Mouse (Mus musculus) heart, adult 2 months (tissue): ENCODE measurements around the gene Tmub2. TPM values are rescaled to one million over a fixed set of nuclear protein-coding genes. Genes with fewer than 3 reads are reported as not detected.

Experiments
- DNase-seq, 2 experiments: peaks; one replicate each; pipeline ENCODE4 v3.0.0; 2021
- H3K27ac ChIP-seq: fragments of 200-600 bp; 2 replicates; pipeline ENCODE4 v1.8.1; 2022
- H3K27me3 ChIP-seq: fragments of 200-500 bp; 2 replicates; pipeline ENCODE4 v1.6.1; 2012; ENCODE audit warnings: mild to moderate bottlenecking, low read length, inconsistent platforms, mixed read lengths; ENCODE audit not compliant: control insufficient read depth, insufficient read depth
- H3K36me3 ChIP-seq: fragments of 200-500 bp; 2 replicates; pipeline ENCODE4 v1.6.1; 2012; ENCODE audit warnings: low read length, inconsistent platforms; ENCODE audit not compliant: control insufficient read depth, insufficient read depth
- H3K4me1 ChIP-seq: fragments of 200-500 bp; 2 replicates; pipeline ENCODE4 v1.6.1; 2011; ENCODE audit warnings: low read length; ENCODE audit not compliant: control insufficient read depth, insufficient read depth
- H3K4me3 ChIP-seq: fragments of 200-600 bp; 2 replicates; pipeline ENCODE4 v1.8.1; 2022
- H3K79me2 ChIP-seq: fragments of 200-500 bp; replicated peaks from 2 replicates; pipeline ENCODE4 v1.6.1; 2012; ENCODE audit warnings: mild to moderate bottlenecking, inconsistent platforms, low read length, moderate library complexity, mixed read lengths; ENCODE audit not compliant: control insufficient read depth, insufficient read depth
- H3K9ac ChIP-seq: fragments of 200-500 bp; 2 replicates; pipeline ENCODE4 v1.6.1; 2012; ENCODE audit warnings: low read depth, mild to moderate bottlenecking, control low read depth, inconsistent platforms, low read length, mixed read lengths
- CTCF ChIP-seq: fragments of 200-600 bp; IDR thresholded peaks from 2 replicates; pipeline ENCODE4 v1.8.1; 2022; ENCODE audit warnings: antibody characterized with exemption, mild to moderate bottlenecking, moderate library complexity
- EP300 ChIP-seq: fragments of 200-500 bp; IDR thresholded peaks from 2 replicates; pipeline ENCODE4 v1.6.1; 2011; ENCODE audit warnings: low read depth, low read length, control low read depth; ENCODE audit not compliant: insufficient read depth
- POLR2A ChIP-seq: fragments of 200-500 bp; IDR thresholded peaks from 2 replicates; pipeline ENCODE4 v1.6.1; 2011; ENCODE audit warnings: mild to moderate bottlenecking, low read depth, low read length, control low read depth; ENCODE audit not compliant: insufficient read depth
- WGBS: fragments of 180-500 bp; shearing (Covaris S2); methylation state at CpG from one replicate; pipeline ENCODE4 v1.1.7; 2018; 5-methylcytosine and 5-hydroxymethylcytosine counted together
- intact Hi-C: fragments of 180-260 bp; cut with DNase I; formaldehyde crosslinking; loops from one replicate; pipeline ENCODE4 v1.15.1; 2025
- polyA plus RNA-seq: library from polyadenylated mRNA; depleted of rRNA; stranded (reverse); fragments of >200 nt; gene quantifications from 2 replicates; pipeline ENCODE4 v1.2.3, GENCODE M21; 2012
- total RNA-seq, 2 experiments: library from RNA; stranded (reverse); gene quantifications; 2 replicates each; pipeline ENCODE4 v1.2.3; 2021

Gene Tmub2
- total and polyA plus RNA-seq, 3 experiments, result 22.9 to 32.8 (median 26.2) TPM

DNA sequence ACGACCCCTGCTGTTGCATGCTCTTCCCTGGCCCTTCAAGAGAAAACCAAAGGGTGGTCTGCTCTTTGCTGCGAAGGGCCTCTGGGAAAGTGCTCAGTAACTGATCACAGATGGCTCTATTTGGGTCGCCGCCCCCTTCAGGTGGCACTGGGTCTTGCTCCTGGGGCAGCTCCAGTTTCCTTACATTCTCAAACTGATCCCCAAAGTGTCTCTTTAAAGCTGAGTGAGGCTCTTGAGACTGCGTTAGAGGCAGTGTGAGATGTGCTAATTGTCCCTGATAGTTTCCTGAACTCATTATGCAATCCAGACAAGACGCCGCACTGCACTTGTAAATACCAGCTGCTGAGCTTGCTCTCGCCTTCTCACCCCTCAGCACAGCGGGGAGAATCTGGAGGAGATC lies 27.2 kb upstream of the Tmub2 start:
- Histone ChIP-seq H3K9ac (no peak overlapping the region), H3K36me3 (no peaks in the 10 kb centered on the region), H3K4me3 (no peak overlapping the region), H3K4me1 (peaks cover 3% of the 10 kb centered on the region; the same call in 1 of the 2 replicates), H3K79me2 (no peaks in the 10 kb centered on the region), H3K27me3 (no peaks in the 10 kb centered on the region), H3K27ac (no peak overlapping the region)
- TF ChIP-seq CTCF, result peak; percentile 47
- TF ChIP-seq POLR2A, result no peak
- 61% methylated on average over 9 of the region's 9 CpGs for WGBS
- no peak for DNase-seq
- intact Hi-C loops, result no loop called here

DNA sequence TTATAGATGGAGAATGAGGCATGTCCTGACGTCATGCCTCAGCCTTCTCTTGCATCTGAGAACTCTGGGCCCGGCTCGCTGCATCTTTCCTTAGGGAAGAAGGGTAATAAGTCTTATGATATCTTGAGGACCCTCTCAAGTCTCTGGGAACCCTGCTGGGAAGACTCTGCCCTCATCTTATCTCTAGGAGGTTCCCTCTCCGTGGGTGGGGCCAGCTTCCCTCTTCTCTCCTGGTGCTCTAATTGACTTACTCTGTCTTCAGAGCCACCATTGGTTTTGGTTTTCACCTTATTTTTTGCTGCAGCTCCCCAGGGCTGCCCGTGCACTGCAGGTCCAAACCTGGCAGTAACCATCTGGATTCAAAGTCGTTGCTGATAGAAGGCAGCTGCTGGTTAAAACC lies 26.6 kb upstream of the Tmub2 start:
- intact Hi-C loops, result no loop called here

GRCm38 (mm10) chr11:102258521-102258920 lies 26.2 kb upstream of the Tmub2 start:
- intact Hi-C loops, result no loop called here
- Histone ChIP-seq H3K36me3 (no peaks in the 10 kb centered on the region), H3K79me2 (no peaks in the 10 kb centered on the region), H3K27me3 (no peaks in the 10 kb centered on the region), H3K4me1 (peaks cover 3% of the 10 kb centered on the region; the same call in 1 of the 2 replicates), H3K27ac (no peak overlapping the region), H3K4me3 (no peak overlapping the region), H3K9ac (no peak overlapping the region)
- TF ChIP-seq CTCF, result peak; percentile 43
- TF ChIP-seq POLR2A, result no peak
- no peak for TF ChIP-seq EP300
- DNase-seq, result no peak
- 92% methylated on average over 3 of the region's 3 CpGs for WGBS

More for the DNA sequence above, 26.6 kb upstream of the Tmub2 start:
- 75% methylated on average over 6 of the region's 6 CpGs for WGBS
- H3K79me2 ChIP-seq, result no peaks in the 10 kb centered on the region
- H3K4me3 ChIP-seq, result no peak overlapping the region
- DNase-seq, result no peak
- TF ChIP-seq CTCF (no peak), POLR2A (no peak), EP300 (no peak)
- H3K27ac ChIP-seq, result no peak overlapping the region
- peaks cover 3% of the 10 kb centered on the region; the same call in 1 of the 2 replicates for H3K4me1 ChIP-seq
- no peaks in the 10 kb centered on the region for H3K36me3 ChIP-seq
- H3K27me3 ChIP-seq, result no peaks in the 10 kb centered on the region
- H3K9ac ChIP-seq, result no peak overlapping the region

DNA sequence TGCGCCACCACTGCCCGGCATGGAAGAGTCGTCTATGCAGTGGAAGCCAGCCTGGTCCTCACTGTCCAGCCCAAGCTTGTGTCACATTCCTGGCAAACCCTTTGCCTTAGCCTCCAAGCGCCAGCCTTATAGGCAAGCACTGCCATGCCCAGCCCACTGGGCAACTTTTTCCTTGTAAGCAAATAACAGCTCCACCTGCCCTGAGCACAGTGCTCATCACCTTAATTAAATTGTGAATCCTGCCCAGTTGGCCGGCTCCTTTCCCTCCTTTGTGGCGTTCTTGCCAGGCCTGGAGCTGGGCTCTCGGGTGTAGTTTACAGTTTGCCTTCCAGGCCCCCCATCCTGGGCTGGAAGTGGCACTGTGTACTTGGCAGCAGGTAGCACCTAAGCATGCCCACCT lies 21.5 kb upstream of the Tmub2 start:
- no peak overlapping the region for H3K9ac ChIP-seq
- TF ChIP-seq POLR2A (no peak), EP300 (no peak), CTCF (no peak)
- 95% methylated on average over 7 of the region's 7 CpGs for WGBS

GRCm38 (mm10) chr11:102265816-102266215 lies 18.9 kb upstream of the Tmub2 start:
- no peak overlapping the region for H3K4me3 ChIP-seq
- no peaks in the 10 kb centered on the region for H3K27me3 ChIP-seq
- no peaks in the 10 kb centered on the region for H3K79me2 ChIP-seq
- WGBS, result 79% methylated on average over 14 of the region's 14 CpGs
- intact Hi-C loops, result loop anchor here (5.0 kb wide), 1 partner anchor 109 kb away; the partner anchor contains the start of gene Tmem101
- TF ChIP-seq CTCF (no peak), POLR2A (no peak), EP300 (no peak)
- H3K9ac ChIP-seq, result no peak overlapping the region
- DNase-seq, result no peak
- no peaks in the 10 kb centered on the region; the same call in 1 of the 2 replicates for H3K4me1 ChIP-seq
- H3K36me3 ChIP-seq, result no peaks in the 10 kb centered on the region
- no peak overlapping the region for H3K27ac ChIP-seq

More for the DNA sequence above, 21.5 kb upstream of the Tmub2 start:
- no peak overlapping the region for H3K27ac ChIP-seq
- H3K36me3 ChIP-seq, result no peaks in the 10 kb centered on the region
- no peak for DNase-seq
- no peaks in the 10 kb centered on the region for H3K27me3 ChIP-seq
- no peaks in the 10 kb centered on the region; the same call in 1 of the 2 replicates for H3K4me1 ChIP-seq
- H3K79me2 ChIP-seq, result no peaks in the 10 kb centered on the region
- intact Hi-C loops, result no loop called here
- H3K4me3 ChIP-seq, result no peak overlapping the region

GRCm38 (mm10) chr11:102266631-102267355 lies 17.9 kb upstream of the Tmub2 start:
- Histone ChIP-seq H3K79me2 (no peaks in the 10 kb centered on the region), H3K9ac (no peak overlapping the region), H3K27me3 (no peaks in the 10 kb centered on the region), H3K36me3 (no peaks in the 10 kb centered on the region), H3K27ac (no peak overlapping the region), H3K4me1 (no peaks in the 10 kb centered on the region; the same call in 1 of the 2 replicates), H3K4me3 (no peak overlapping the region)
- intact Hi-C loops, result loop anchor here (1.0 to 5.0 kb wide), 2 partner anchors 109 to 164 kb away; partner anchors contain the start of gene Tmem101
- DNase-seq, result no peak
- TF ChIP-seq EP300, result no peak
- no peak for TF ChIP-seq CTCF
- no peak for TF ChIP-seq POLR2A
- WGBS, result 88% methylated on average over 8 of the region's 8 CpGs
